In the genomic region with DNA sequence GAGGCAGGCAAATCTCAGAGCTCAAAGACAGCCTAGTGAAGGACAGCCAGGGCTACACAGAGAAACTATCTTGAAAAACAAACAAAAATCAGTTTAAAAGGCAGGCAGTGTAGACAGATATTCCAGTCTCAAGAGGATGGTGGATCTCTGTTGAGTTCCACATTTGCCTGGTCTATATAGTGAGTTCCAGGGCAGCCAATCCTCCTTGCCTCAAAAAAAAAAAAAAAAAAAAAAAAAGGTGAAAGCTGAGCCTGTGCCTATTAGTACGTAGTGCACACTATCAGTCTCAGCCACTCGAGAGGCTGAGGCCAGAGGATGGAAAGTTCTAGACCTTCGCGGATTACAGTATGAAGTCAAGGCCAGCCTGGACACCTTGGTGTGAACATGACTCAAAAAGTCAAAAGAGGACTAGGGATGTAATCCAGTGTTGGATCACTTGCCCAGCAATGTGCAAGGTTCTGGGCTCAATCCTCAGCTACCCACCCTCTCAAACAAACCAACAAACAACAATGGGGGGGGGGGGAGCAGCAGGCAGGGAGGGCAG, we compare ENCODE assay signal across 8 mouse cellular contexts. TPM values are rescaled to one million over a fixed set of nuclear protein-coding genes. Genes with fewer than 3 reads are reported as not detected.
DNase-seq lines count a peak whose midpoint lies in the region; ATAC-seq and TF ChIP-seq lines count a peak whose summit lies in the region.

No protein-coding gene starts in this region.

- no peaks in the 10 kb centered on the region for H3K9me3 ChIP-seq in kidney, embryonic 14.5 days (ENCODE audit: control insufficient read depth, low read length)
- no peaks in the 10 kb centered on the region for H3K9me3 ChIP-seq in MEL (replicated peaks; ENCODE audit: insufficient read depth, low read length)
- no peaks in the 10 kb centered on the region for H3K9me3 ChIP-seq in embryonic facial prominence, embryonic 11.5 days (replicated peaks; ENCODE audit: control insufficient read depth, low read length)
- no peaks in the 10 kb centered on the region for H3K9me3 ChIP-seq in intestine, embryonic 14.5 days (ENCODE audit: control insufficient read depth, low read length)
- no peaks in the 10 kb centered on the region for H3K9me3 ChIP-seq in midbrain, embryonic 15.5 days

- TF ChIP-seq CTCF in MEL (IDR thresholded peaks at IDR 0.05 in 2 of 3, conservative IDR thresholded peaks at IDR 0.05 in 1 of 3; ENCODE audit: control insufficient read depth in 1 of 3, insufficient read depth in 1 of 3, low read depth in 2 of 3, low read length in 3 of 3, poor library complexity in 1 of 3, severe bottlenecking in 1 of 3) = no peak

- peak overlapping the region; percentile 99 for H3K9ac ChIP-seq in kidney, embryonic 14.5 days (ENCODE audit: low read depth, low read length)
- peak overlapping the region; percentile 78 for H3K9ac ChIP-seq in MEL (ENCODE audit: control insufficient read depth, low read depth, low read length, poor library complexity, severe bottlenecking)
- H3K9ac ChIP-seq in embryonic facial prominence, embryonic 11.5 days (replicated peaks; ENCODE audit: low read length) = peak overlapping the region; percentile 63
- H3K9ac ChIP-seq in intestine, embryonic 14.5 days (ENCODE audit: low read length) = peak overlapping the region; percentile 100
- H3K9ac ChIP-seq in midbrain, embryonic 15.5 days = peak overlapping the region; percentile 59

- H3K27ac ChIP-seq in kidney, embryonic 14.5 days (ENCODE audit: low read depth, low read length) = peak overlapping the region; percentile 88
- peak overlapping the region; percentile 89 for H3K27ac ChIP-seq in MEL (ENCODE audit: control insufficient read depth, low read depth, low read length)
- peak overlapping the region; percentile 97 for H3K27ac ChIP-seq in embryonic facial prominence, embryonic 11.5 days (replicated peaks; ENCODE audit: low read depth, low read length)
- H3K27ac ChIP-seq in intestine, embryonic 14.5 days (ENCODE audit: low read depth) = peak overlapping the region; percentile 99
- H3K27ac ChIP-seq in midbrain, embryonic 15.5 days = peak overlapping the region; percentile 95

- no peak for TF ChIP-seq EP300 in MEL (IDR thresholded peaks at IDR 0.05; ENCODE audit: low read depth in 1 of 2, low read length in 2 of 2)

- 13% methylated on average over 4 of the region's 4 CpGs for WGBS in kidney, embryonic 14.5 days
- WGBS in embryonic facial prominence, embryonic 11.5 days = 18% methylated on average over 4 of the region's 4 CpGs
- 12% methylated on average over 4 of the region's 4 CpGs for WGBS in intestine, embryonic 14.5 days
- WGBS in midbrain, embryonic 15.5 days = 20% methylated on average over 4 of the region's 4 CpGs

- peak overlapping the region; percentile 98 for H3K4me3 ChIP-seq in kidney, embryonic 14.5 days (ENCODE audit: low read length)
- H3K4me3 ChIP-seq in MEL (ENCODE audit: control insufficient read depth in 1 of 2, insufficient read depth in 1 of 2, low read depth in 2 of 2, low read length in 2 of 2) = peak overlapping the region; percentile 78 to 81
- H3K4me3 ChIP-seq in embryonic facial prominence, embryonic 11.5 days (ENCODE audit: low read depth, low read length) = peak overlapping the region; percentile 99
- H3K4me3 ChIP-seq in intestine, embryonic 14.5 days (ENCODE audit: low read depth, low read length) = peak overlapping the region; percentile 100
- H3K4me3 ChIP-seq in midbrain, embryonic 15.5 days = peak overlapping the region; percentile 90

- peaks cover 11% of the 10 kb centered on the region; the same call in 1 of the 2 replicates for H3K4me1 ChIP-seq in kidney, embryonic 14.5 days (ENCODE audit: control insufficient read depth, insufficient read depth, low read length)
- peaks cover 0 to 7% of the 10 kb centered on the region in 2 experiments for H3K4me1 ChIP-seq in MEL (ENCODE audit: control insufficient read depth in 1 of 2, insufficient read depth in 2 of 2, low read length in 2 of 2)
- no peaks in the 10 kb centered on the region for H3K4me1 ChIP-seq in embryonic facial prominence, embryonic 11.5 days (ENCODE audit: control insufficient read depth, insufficient read depth, low read length)
- H3K4me1 ChIP-seq in intestine, embryonic 14.5 days (replicated peaks; ENCODE audit: control insufficient read depth, insufficient read depth, low read length) = peaks cover 18% of the 10 kb centered on the region
- H3K4me1 ChIP-seq in midbrain, embryonic 15.5 days = peaks cover 31% of the 10 kb centered on the region

- TF ChIP-seq RAD21 in MEL (IDR thresholded peaks at IDR 0.05; ENCODE audit: low read depth, low read length) = no peak

- no peaks in the 10 kb centered on the region for H3K27me3 ChIP-seq in kidney, embryonic 14.5 days (ENCODE audit: control insufficient read depth, insufficient read depth, low read length)
- H3K27me3 ChIP-seq in MEL (ENCODE audit: control insufficient read depth in 1 of 2, insufficient read depth in 2 of 2, low read length in 2 of 2) = no peaks in the 10 kb centered on the region
- H3K27me3 ChIP-seq in embryonic facial prominence, embryonic 11.5 days (ENCODE audit: control insufficient read depth, insufficient read depth, low read length) = no peaks in the 10 kb centered on the region
- no peaks in the 10 kb centered on the region for H3K27me3 ChIP-seq in intestine, embryonic 14.5 days (replicated peaks; ENCODE audit: control insufficient read depth, insufficient read depth, low read length)
- H3K27me3 ChIP-seq in midbrain, embryonic 15.5 days (replicated peaks) = no peaks in the 10 kb centered on the region

- no peak; a peak in 1 of 4 replicates for TF ChIP-seq POLR2A in MEL (IDR thresholded peaks at IDR 0.05; ENCODE audit: control insufficient read depth in 1 of 2, insufficient read depth in 1 of 2, low read depth in 1 of 2, low read length in 2 of 2, poor library complexity in 1 of 2)

- peak; percentile 2; the same call in 1 of the 2 replicates for ATAC-seq in kidney, embryonic 14.5 days (ENCODE audit: low FRiP score, low TSS enrichment)
- peak; percentile 5; the same call in 1 of the 2 replicates for ATAC-seq in embryonic facial prominence, embryonic 11.5 days (replicated peaks; ENCODE audit: insufficient number of reproducible peaks, low FRiP score, low TSS enrichment, low read depth)
- peak; percentile 0; the same call in 1 of the 2 replicates for ATAC-seq in intestine, embryonic 14.5 days (replicated peaks; ENCODE audit: low FRiP score, low TSS enrichment, low read depth)
- ATAC-seq in midbrain, embryonic 15.5 days (replicated peaks) = peak; percentile 37

- no peak for DNase-seq in kidney, adult 11 months
- DNase-seq in MEL (ENCODE audit: low read depth, low spot score) = peak; percentile 79
- no peak for DNase-seq in embryonic facial prominence, embryonic 11.5 days (ENCODE audit: low spot score)
- DNase-seq in intestine, embryonic 14.5 days (ENCODE audit: low spot score) = no peak
- DNase-seq in right cerebral cortex, adult 2 months (ENCODE audit: low spot score in 2 of 2) = no peak
- DNase-seq in cerebellum, postnatal 36 days = no peak

- peaks cover 40% of the 10 kb centered on the region for H3K79me2 ChIP-seq in MEL (ENCODE audit: control insufficient read depth, insufficient read depth, low read length, poor library complexity)

- H3K36me3 ChIP-seq in kidney, embryonic 14.5 days (ENCODE audit: control insufficient read depth, insufficient read depth, low read length) = peaks cover 16% of the 10 kb centered on the region
- peaks cover 4 to 23% of the 10 kb centered on the region in 2 experiments for H3K36me3 ChIP-seq in MEL (ENCODE audit: control insufficient read depth in 1 of 2, insufficient read depth in 2 of 2, low read length in 2 of 2)
- H3K36me3 ChIP-seq in embryonic facial prominence, embryonic 11.5 days (replicated peaks; ENCODE audit: control insufficient read depth, insufficient read depth, low read depth, low read length) = 0 out of 2 replicates have a peak, but pooled peaks cover 3% of the 10 kb centered on the region
- peaks cover 14% of the 10 kb centered on the region for H3K36me3 ChIP-seq in intestine, embryonic 14.5 days (ENCODE audit: control insufficient read depth, insufficient read depth, low read length)
- no peaks in the 10 kb centered on the region for H3K36me3 ChIP-seq in midbrain, embryonic 15.5 days (replicated peaks)

- peak overlapping the region; percentile 64 for H3K4me2 ChIP-seq in kidney, embryonic 14.5 days (replicated peaks; ENCODE audit: low read depth, low read length)
- peak overlapping the region; percentile 61 for H3K4me2 ChIP-seq in embryonic facial prominence, embryonic 11.5 days (ENCODE audit: low read depth, low read length)
- peak overlapping the region; percentile 88 for H3K4me2 ChIP-seq in intestine, embryonic 14.5 days (ENCODE audit: low read length)
- peak overlapping the region; percentile 62 for H3K4me2 ChIP-seq in midbrain, embryonic 15.5 days

RNA-seq across cellular contexts. Expression of gene Pdia3, which starts 0.7 kb away (rescaled TPM):
- polyA plus RNA-seq in kidney, embryonic 14.5 days (2014; fragmentation: Nextera tagmentation; extraction: Ambion mirVana) = 542 and 571 TPM in 2 replicates
- total RNA-seq in MEL (2012; rRNA removed) = 70.7 and 89.4 TPM in 2 replicates
- 100 to 1,000 TPM; 471 to 473 TPM for polyA plus RNA-seq in MEL (2012; ENCODE audit: insufficient read depth in 1 of 2, insufficient read length in 2 of 2, low read depth in 1 of 2, low replicate concordance in 2 of 2, missing spikeins in 1 of 2)
- polyA plus RNA-seq in embryonic facial prominence, embryonic 11.5 days (2014; fragmentation: Nextera tagmentation; extraction: Ambion mirVana) = 589 and 609 TPM in 2 replicates
- polyA plus RNA-seq in intestine, embryonic 14.5 days (2014; fragmentation: Nextera tagmentation; extraction: Ambion mirVana) = 540 and 546 TPM in 2 replicates
- 351 and 354 TPM in 2 replicates for polyA plus RNA-seq in midbrain, embryonic 15.5 days (2015; fragmentation: Nextera tagmentation; extraction: Ambion mirVana)

RNA-seq across cellular contexts. Expression of gene Catsper2, which starts 0.7 kb away (rescaled TPM):
- polyA plus RNA-seq in kidney, embryonic 14.5 days (2014; fragmentation: Nextera tagmentation; extraction: Ambion mirVana) = 2.2 and 2.8 TPM in 2 replicates
- 1.1 and 1.2 TPM in 2 replicates for total RNA-seq in MEL (2012; rRNA removed)
- 1 to 10 TPM in 1 of 2 experiments, not detected in 1; 2.5 TPM for polyA plus RNA-seq in MEL (2012; ENCODE audit: insufficient read depth in 1 of 2, insufficient read length in 2 of 2, low read depth in 1 of 2, low replicate concordance in 2 of 2, missing spikeins in 1 of 2)
- 1.8 and 2.0 TPM in 2 replicates for polyA plus RNA-seq in embryonic facial prominence, embryonic 11.5 days (2014; fragmentation: Nextera tagmentation; extraction: Ambion mirVana)
- 2.1 and 2.2 TPM in 2 replicates for polyA plus RNA-seq in intestine, embryonic 14.5 days (2014; fragmentation: Nextera tagmentation; extraction: Ambion mirVana)
- polyA plus RNA-seq in midbrain, embryonic 15.5 days (2015; fragmentation: Nextera tagmentation; extraction: Ambion mirVana) = 5.9 and 7.0 TPM in 2 replicates

RNA-seq across cellular contexts. Expression of gene Strc, which starts 25.9 kb away (rescaled TPM):
- polyA plus RNA-seq in kidney, embryonic 14.5 days (2014; fragmentation: Nextera tagmentation; extraction: Ambion mirVana) = not detected in 2 replicates
- not detected in 2 replicates for total RNA-seq in MEL (2012; rRNA removed)
- polyA plus RNA-seq in MEL (2012; ENCODE audit: insufficient read depth in 1 of 2, insufficient read length in 2 of 2, low read depth in 1 of 2, low replicate concordance in 2 of 2, missing spikeins in 1 of 2) = not detected
- not detected in 2 replicates for polyA plus RNA-seq in embryonic facial prominence, embryonic 11.5 days (2014; fragmentation: Nextera tagmentation; extraction: Ambion mirVana)
- polyA plus RNA-seq in intestine, embryonic 14.5 days (2014; fragmentation: Nextera tagmentation; extraction: Ambion mirVana) = not detected in 2 replicates
- polyA plus RNA-seq in midbrain, embryonic 15.5 days (2015; fragmentation: Nextera tagmentation; extraction: Ambion mirVana) = not detected in 2 replicates

RNA-seq across cellular contexts. Expression of gene Ell3, which starts 31.2 kb away (rescaled TPM):
- 12.0 and 12.2 TPM in 2 replicates for polyA plus RNA-seq in kidney, embryonic 14.5 days (2014; fragmentation: Nextera tagmentation; extraction: Ambion mirVana)
- total RNA-seq in MEL (2012; rRNA removed) = not detected in 2 replicates
- not detected for polyA plus RNA-seq in MEL (2012; ENCODE audit: insufficient read depth in 1 of 2, insufficient read length in 2 of 2, low read depth in 1 of 2, low replicate concordance in 2 of 2, missing spikeins in 1 of 2)
- polyA plus RNA-seq in embryonic facial prominence, embryonic 11.5 days (2014; fragmentation: Nextera tagmentation; extraction: Ambion mirVana) = 9.5 and 15.2 TPM in 2 replicates
- polyA plus RNA-seq in intestine, embryonic 14.5 days (2014; fragmentation: Nextera tagmentation; extraction: Ambion mirVana) = 12.4 and 14.8 TPM in 2 replicates
- 2.2 and 3.0 TPM in 2 replicates for polyA plus RNA-seq in midbrain, embryonic 15.5 days (2015; fragmentation: Nextera tagmentation; extraction: Ambion mirVana)

RNA-seq across cellular contexts. Expression of gene Serf2, which starts 36.1 kb away (rescaled TPM):
- 522 and 664 TPM in 2 replicates for polyA plus RNA-seq in kidney, embryonic 14.5 days (2014; fragmentation: Nextera tagmentation; extraction: Ambion mirVana)
- 352 and 370 TPM in 2 replicates for total RNA-seq in MEL (2012; rRNA removed)
- 100 to 1,000 TPM in 1 of 2 experiments, not detected in 1; 469 TPM for polyA plus RNA-seq in MEL (2012; ENCODE audit: insufficient read depth in 1 of 2, insufficient read length in 2 of 2, low read depth in 1 of 2, low replicate concordance in 2 of 2, missing spikeins in 1 of 2)
- 475 and 478 TPM in 2 replicates for polyA plus RNA-seq in embryonic facial prominence, embryonic 11.5 days (2014; fragmentation: Nextera tagmentation; extraction: Ambion mirVana)
- 513 and 576 TPM in 2 replicates for polyA plus RNA-seq in intestine, embryonic 14.5 days (2014; fragmentation: Nextera tagmentation; extraction: Ambion mirVana)
- 267 and 285 TPM in 2 replicates for polyA plus RNA-seq in midbrain, embryonic 15.5 days (2015; fragmentation: Nextera tagmentation; extraction: Ambion mirVana)
